Mouse (Mus musculus) frontal cortex, adult 2 months (tissue): Measurements from ENCODE around the gene Olfr985. TPM values are rescaled to one million over a fixed set of nuclear protein-coding genes. Genes with fewer than 3 reads are reported as not detected.

Experiments
- DNase-seq, 2 experiments: peaks; one replicate each; pipeline ENCODE4 v3.0.0; 2022; ENCODE audit warnings: low spot score in 1 of 2; ENCODE audit errors: extremely low spot score in 1 of 2
- polyA plus RNA-seq: library from polyadenylated mRNA; depleted of rRNA; stranded (reverse); fragments of >200 nt; gene quantifications from 2 replicates; pipeline ENCODE4 v1.2.3, GENCODE M21; 2012; rRNA removed

Olfr985 gene
- polyA plus RNA-seq, result 0.08 TPM in 1 of 2 replicates, not detected in the other

DNA sequence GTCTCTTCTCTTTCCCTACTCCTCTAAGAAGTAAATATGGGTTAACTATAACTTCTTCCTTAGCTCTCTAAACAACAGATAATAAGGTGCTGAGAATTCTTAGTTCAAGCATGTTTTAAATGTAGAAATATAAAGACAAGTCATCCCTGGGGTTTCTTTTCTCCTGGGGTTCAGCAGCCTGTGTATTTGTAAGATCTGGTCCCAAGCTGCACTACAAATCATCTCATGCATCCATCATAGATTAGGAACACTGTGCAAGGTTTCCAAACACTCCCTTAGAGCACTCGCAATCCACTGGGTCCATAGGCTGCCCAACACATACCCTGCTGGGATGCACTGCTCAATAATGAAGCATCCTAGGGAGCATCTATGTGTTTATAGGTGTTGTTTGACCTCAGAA is at the start of gene Olfr985:
Olfr985 (minus strand) TSS at position 101 of the 400 bp plus-strand sequence.
- DNase-seq, result no peak

DNA sequence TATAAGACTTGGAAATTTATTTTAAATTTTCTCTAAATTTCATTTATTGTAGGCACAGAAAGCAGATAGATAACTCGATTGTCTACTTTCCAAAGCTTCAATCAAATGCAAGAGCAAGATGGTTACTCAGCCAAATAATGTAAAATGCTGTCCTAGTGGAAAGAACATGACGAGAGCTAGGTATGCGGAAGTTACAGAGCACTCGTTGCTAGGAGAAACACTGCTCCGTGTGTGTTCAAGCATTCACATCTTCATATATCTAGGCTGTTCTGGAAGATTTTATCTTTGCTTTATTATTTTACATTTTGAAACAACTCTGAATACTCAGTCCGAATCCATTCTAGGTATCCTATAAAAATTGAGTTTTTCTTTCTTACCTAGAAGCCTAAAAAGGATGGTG is 47.0 kb upstream of the Olfr985 start:
- no peak for DNase-seq

DNA sequence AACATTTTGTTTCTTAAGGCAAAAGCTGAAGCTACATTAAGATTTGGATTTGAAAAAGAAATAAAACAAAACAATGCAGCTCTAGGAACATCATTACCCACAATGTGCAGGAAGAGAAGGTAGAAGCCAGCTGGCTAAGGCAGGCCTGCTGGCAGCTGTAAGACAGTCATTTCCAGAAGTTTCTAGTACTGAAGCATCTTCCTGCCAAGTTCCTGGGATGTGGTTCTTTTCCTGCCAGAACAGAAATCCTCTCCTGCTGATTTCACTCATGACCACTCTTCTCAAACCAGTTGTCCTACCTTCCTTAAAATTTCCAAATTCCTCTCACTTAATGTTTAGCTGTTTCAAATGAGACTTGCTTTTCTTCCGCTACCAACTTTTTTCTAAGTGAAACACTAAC is 36.5 kb upstream of the Olfr985 start:
- DNase-seq, result peak in 1 of 2 experiments; percentile 7

DNA sequence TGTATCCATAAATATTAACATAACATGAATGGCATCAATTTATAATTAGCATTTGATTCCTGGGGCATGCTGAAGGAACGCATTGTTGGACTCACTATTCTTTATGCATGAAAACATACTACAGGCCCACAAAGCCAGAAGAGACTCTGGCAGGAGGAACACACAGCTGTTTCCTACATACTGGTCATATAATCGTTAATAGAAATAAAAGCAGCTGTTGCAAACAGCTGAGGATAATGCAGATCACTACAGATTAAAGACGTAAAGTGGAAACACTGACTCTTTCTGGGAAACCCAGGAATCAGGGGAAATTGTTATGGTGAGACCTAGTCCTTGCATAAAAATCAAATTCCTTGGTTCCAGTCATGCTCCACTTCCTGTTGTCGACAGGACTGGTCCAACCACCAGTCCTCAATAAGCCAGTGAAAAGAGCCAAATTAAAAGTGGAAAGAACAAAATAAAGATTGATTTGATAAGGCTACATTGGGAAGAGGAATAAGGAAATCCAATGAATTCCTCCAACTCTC is 25.2 kb upstream of the Olfr985 start:
- DNase-seq, result no peak

DNA sequence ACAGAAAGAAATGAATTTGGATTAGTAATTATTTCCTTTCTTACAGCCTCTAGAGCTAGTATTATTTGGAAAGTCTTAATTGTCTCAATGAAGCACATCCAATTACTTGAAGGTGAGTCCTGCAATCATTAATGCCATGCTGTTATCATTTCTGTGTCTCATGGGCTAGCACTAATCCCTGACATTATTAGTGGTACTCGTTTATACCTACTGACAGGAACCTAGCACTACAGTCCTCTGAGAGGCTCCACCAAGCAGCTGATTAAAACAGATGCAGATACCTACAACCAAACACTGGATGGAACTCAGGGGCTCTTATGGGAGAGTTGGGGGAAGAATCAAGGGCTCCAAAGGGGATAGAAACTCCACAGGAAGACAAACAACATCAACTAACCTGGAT is 11.6 kb upstream of the Olfr985 start:
- DNase-seq, result no peak

DNA sequence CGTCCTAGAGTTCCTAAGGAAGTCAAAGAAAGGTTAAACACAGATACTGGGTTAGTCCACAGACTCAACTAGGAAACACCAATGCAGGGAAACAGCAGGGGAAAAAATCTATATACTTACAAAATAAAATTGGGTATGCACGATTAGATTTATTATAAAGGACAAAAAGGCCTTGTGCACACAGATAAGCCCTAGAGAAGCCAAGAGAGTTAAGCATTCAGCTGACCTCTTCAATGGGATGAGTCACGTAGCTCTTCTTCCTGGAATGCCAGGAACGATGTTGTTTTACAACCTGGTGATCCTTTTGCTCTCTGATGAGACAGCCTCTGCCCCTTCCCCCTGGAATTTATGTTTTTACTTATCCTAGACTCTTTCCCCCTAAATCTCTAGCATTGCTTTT is 9.5 kb upstream of the Olfr985 start:
- DNase-seq, result no peak

DNA sequence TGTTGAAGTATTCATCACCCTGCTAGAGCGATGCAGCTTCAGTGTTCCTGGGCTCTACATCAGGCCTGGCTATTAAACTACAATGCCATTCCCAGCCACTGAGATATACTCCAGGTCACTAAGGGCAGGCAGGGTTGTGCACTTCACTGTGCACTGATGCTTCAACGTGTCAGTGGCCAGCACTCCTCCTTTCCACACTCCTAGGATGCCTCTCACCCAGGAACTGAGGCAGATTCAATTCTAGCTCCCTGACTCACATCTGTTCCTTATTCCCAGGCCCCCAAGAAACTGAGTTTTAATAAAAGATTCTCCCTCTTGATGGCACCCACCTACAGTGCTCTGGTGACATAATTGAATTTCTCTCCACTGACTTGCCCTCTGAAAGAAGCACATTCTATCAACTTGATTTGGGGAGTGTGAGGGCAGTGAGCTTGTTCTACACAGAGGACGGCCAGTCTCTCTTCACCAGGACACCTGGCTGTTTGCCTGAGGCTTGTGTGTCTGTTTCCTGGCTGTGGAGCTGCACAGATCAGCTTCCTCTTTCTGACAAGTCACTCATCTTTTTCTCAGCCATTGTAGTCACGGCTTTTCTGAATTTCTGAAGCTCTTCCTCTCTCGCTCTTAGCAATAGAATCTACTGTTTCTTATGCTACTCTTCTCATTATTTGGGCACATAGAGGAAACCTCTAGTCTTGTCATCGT is 7.2 kb upstream of the Olfr985 start:
- no peak for DNase-seq

DNA sequence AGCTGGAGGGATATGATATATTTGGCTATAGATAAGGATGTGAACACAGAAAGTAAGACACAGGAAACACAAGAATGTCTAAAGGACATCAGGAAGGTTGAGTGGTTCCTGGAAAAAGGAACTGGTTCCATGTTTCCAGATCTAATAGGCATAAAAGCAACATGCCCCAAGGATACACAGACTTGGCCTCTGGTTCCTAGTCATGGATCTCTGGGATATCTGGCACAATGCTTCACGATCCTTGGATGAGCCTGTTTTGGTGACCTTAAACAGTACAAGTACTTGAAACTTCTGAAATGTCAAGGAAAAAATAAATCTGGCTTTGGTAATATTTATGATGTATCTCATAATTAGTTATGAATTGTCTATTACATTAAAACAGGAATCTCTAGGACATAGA is 572 bp upstream of the Olfr985 start:
- DNase-seq, result no peak

DNA sequence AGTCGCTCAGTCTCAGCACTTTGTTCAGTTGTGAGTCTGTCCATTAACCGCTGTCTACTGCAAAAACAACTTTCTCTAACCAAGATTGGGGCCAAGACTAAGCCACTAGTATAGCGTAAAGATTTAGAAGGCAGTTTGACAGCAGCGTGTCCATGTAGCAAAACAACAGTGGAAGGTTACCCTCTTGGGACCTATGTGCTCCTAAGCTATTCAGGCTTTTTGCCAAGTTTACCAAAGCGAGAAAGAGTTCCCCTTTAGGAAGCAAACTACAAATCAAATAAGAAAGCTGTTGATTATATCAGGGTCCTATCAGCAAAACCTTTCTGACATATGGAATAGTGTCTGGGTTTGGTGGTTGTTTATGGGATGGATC is 12.7 kb downstream of the Olfr985 start:
- no peak for DNase-seq

DNA sequence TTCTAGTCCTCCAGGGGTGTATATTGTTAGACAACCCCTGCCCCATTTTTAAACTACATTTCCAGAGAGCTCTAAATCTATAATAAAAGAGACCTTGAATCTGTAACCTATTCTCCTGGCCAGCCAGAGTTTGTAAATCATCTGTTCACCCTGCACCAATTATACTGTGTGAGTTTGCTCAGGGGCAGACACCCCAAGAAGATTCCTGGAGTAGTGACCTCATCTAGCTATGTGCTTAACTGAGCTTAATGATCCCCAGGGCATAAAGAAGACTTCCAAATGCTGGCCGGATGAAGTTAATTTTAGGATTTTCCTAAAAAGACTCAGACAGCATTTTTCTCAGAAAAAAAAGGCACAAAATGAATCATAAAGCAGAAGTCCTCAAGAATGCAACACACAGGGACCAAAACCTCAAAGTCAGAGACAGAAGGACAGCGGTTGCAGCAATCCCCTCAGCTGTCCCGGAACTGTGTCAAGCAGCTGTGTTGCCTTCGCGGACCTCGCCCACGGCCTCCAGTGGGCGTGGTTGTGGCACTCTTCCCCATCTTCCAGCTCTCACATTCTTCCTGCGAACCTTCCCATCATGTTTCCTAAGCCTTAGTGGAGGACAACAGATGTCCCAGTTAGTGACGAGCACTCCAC is 13.2 kb downstream of the Olfr985 start:
- DNase-seq, result peak; percentile 8 to 32

DNA sequence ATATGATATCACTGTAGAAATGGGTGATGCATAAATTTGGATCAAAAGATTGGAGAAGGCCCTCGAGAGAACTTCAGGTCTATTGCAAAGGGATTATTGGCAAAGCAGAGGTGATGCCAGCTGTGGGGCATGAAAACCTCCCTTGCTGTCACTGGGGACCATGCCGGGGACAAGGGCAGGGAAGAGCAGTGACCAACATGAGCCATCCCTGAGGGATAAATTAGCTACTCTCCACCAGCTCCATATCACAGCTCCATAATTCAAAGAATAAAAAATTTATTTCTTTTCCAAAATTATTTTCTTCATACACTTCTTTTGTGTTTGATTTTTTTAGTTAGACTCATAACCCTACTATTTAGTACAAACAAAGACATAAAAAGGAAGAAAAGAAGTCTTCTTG is 15.9 kb downstream of the Olfr985 start, which contains the start of gene Olfr984:
Olfr984 (minus strand) TSS at position 101 of the 400 bp plus-strand sequence.
- no peak for DNase-seq

DNA sequence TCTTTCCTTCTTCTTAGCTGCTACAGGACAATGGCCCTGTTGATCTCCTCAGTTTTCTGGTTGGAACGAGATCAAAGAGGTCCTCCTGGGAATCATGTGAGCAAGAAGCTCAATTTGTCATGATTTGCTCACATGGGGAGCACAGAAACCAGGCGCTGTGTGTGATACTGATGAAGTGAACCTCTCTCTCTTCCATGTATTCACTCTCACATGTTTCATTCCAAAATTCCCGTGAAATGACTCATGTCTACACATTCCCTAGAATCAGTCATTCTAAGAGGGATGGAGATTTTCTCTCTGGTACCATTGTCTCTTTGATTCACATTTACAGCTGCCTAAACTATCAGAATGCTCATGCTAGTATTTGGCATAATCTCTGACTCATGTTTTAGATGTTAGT is 35.2 kb downstream of the Olfr985 start:
- DNase-seq, result no peak

DNA sequence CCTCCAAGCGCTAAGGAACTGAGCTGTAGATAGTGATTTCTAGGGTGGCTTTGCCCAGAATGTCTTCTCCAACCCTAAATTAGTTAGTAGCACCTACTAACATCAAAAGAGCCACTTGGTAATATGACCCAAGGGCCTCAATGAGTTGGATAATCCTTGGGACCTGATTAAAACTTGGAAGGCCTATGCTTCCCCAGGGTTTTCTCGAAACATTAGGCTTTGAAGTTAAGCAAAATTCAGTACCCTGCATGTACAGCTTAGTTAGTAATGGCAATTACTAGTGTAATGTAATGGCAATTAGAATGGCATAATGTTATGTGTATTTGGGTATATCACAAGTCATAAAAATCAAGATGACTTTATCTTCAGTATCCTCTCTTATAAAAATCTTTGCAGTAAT is 36.5 kb downstream of the Olfr985 start, which contains the start of gene Olfr983:
Olfr983 (minus strand) TSS at position 101 of the 400 bp plus-strand sequence.
- no peak for DNase-seq

Other genes starting within 250 kb of the Olfr985 start
- not detected in 2 replicates for gene Olfr229, start 222.8 kb downstream of the Olfr985 start, polyA plus RNA-seq
- not detected in 2 replicates for gene Olfr974, start 192.7 kb downstream of the Olfr985 start, polyA plus RNA-seq
- gene Olfr975, start 178.1 kb downstream of the Olfr985 start, polyA plus RNA-seq, result 0.02 TPM in 1 of 2 replicates, not detected in the other
- gene Olfr976, start 169.1 kb downstream of the Olfr985 start, polyA plus RNA-seq, result not detected in 2 replicates
- gene Olfr978, start 138.1 kb downstream of the Olfr985 start, polyA plus RNA-seq, result not detected in 2 replicates
- gene Olfr979, start 126.7 kb downstream of the Olfr985 start, polyA plus RNA-seq, result not detected in 2 replicates
- not detected in 2 replicates for gene Olfr980, start 120.6 kb downstream of the Olfr985 start, polyA plus RNA-seq
- 0.04 and 0.11 TPM in 2 replicates for gene Olfr981, start 108.7 kb downstream of the Olfr985 start, polyA plus RNA-seq
- not detected in 2 replicates for gene Olfr982, start 56.4 kb downstream of the Olfr985 start, polyA plus RNA-seq
- gene Olfr983, start 36.6 kb downstream of the Olfr985 start, polyA plus RNA-seq, result not detected in 2 replicates
- not detected in 2 replicates for gene Olfr984, start 16.0 kb downstream of the Olfr985 start, polyA plus RNA-seq
- gene Tmem225, start 17.9 kb upstream of the Olfr985 start, polyA plus RNA-seq, result not detected in 2 replicates
- gene Olfr986, start 50.7 kb upstream of the Olfr985 start, polyA plus RNA-seq, result not detected in 2 replicates
- 3.7 and 4.1 TPM in 2 replicates for gene Zfp202, start 62.1 kb upstream of the Olfr985 start, polyA plus RNA-seq
- 77.5 and 88.8 TPM in 2 replicates for gene Scn3b, start 139.0 kb upstream of the Olfr985 start, polyA plus RNA-seq